Mouse (Mus musculus): Measurements from ENCODE around the gene Cacna2d1.

DNA sequence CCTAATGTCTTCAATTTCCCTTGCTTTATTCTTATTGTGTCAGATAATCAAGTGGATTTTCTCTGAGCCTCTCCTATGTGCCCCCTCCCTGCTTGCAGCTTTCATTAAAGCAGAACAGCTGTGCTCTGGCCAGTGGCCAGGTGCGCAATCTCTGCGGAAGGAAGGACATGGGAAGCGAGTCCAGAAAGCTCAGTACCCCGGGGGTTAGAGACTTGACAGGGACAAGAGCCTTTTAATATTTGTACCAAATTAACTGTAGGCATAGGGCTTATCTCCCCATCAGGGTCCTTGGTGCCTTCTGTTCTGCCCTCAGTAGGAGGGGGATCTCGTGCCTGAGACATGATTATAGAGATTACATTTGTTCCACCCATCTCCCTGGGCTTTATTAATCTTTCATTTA is 303.5 kb downstream of the Cacna2d1 start:
- TF ChIP-seq TAL1 (conservative IDR thresholded peaks at IDR 0.05; ENCODE audit: low read depth, low read length) (no peak), POLR2AphosphoS5 (IDR thresholded peaks at IDR 0.05; ENCODE audit: insufficient replicate concordance, low read depth, low read length) (no peak), CTCF (IDR thresholded peaks at IDR 0.05; ENCODE audit: low read depth, low read length) (no peak)
